Mouse (Mus musculus): ENCODE measurements at regions not wholly inside any gene's neighbourhood (a gene's known extent, or its start where the extent isn't known, plus 50 kb on each side); places are given as distances from the start of the nearest gene placed in this dataset.

GRCm38 (mm10) chr4:125399376-125400112 is 91.0 kb upstream of the Grik3 start:
- Histone ChIP-seq H3K9ac (replicated peaks) (no peak overlapping the region), H3K4me2 (replicated peaks) (no peak overlapping the region), H3K36me3 (no peaks in the 10 kb centered on the region), H3K27ac (replicated peaks) (no peak overlapping the region), H3K4me1 (no peaks in the 10 kb centered on the region), H3K4me3 (no peak overlapping the region), H3K27me3 (peaks cover 33% of the 10 kb centered on the region), H3K9me3 (no peaks in the 10 kb centered on the region)
- ATAC-seq (ENCODE audit: low FRiP score, low read depth) = no peak
- 83% methylated on average over 13 of the region's 13 CpGs for WGBS

DNA sequence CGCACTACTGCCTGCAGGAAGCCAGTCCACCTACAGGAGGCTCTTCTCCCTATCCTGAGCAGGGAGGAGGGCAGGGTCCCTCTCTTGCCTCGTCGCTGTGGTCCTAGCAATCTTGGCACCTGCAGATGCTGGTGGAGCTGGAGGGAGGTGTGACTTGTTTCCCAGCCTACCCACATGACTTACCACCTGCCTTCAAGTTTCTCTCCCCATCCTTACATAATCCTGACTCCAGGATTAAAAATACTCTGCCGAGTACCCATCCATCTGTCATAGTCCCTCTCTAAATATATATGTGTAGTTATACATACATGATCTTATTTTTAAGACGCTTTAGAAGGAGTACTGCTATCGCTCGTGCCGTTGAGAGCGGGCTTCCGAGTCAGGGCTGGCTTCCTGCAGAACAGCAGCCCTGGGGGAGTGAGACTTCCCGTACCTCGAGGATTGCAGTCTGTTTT is 93.5 kb upstream of the Grik3 start:
- H3K4me2 ChIP-seq (replicated peaks) = no peak overlapping the region
- H3K4me3 ChIP-seq = no peak overlapping the region
- H3K4me1 ChIP-seq = no peaks in the 10 kb centered on the region
- no peak overlapping the region for H3K27ac ChIP-seq (replicated peaks)
- WGBS = 69% methylated on average over 12 of the region's 12 CpGs
- no peak for ATAC-seq (ENCODE audit: low FRiP score, low read depth)
- H3K9ac ChIP-seq (replicated peaks) = no peak overlapping the region
- H3K27me3 ChIP-seq = peaks cover 11% of the 10 kb centered on the region
- no peaks in the 10 kb centered on the region for H3K9me3 ChIP-seq
- H3K36me3 ChIP-seq = no peaks in the 10 kb centered on the region

GRCm38 (mm10) chr4:125391269-125391668 is 99.2 kb upstream of the Grik3 start:
- WGBS = 83% methylated on average over 6 of the region's 6 CpGs
- no peak for ATAC-seq (ENCODE audit: low FRiP score, low read depth)
- no peak overlapping the region for H3K4me3 ChIP-seq
- no peak overlapping the region for H3K4me2 ChIP-seq (replicated peaks)
- H3K36me3 ChIP-seq = no peaks in the 10 kb centered on the region
- no peaks in the 10 kb centered on the region for H3K9me3 ChIP-seq
- no peaks in the 10 kb centered on the region for H3K4me1 ChIP-seq
- no peak overlapping the region for H3K9ac ChIP-seq (replicated peaks)
- peaks cover 8% of the 10 kb centered on the region; the same call in 1 of the 2 replicates for H3K27me3 ChIP-seq
- H3K27ac ChIP-seq (replicated peaks) = no peak overlapping the region

DNA sequence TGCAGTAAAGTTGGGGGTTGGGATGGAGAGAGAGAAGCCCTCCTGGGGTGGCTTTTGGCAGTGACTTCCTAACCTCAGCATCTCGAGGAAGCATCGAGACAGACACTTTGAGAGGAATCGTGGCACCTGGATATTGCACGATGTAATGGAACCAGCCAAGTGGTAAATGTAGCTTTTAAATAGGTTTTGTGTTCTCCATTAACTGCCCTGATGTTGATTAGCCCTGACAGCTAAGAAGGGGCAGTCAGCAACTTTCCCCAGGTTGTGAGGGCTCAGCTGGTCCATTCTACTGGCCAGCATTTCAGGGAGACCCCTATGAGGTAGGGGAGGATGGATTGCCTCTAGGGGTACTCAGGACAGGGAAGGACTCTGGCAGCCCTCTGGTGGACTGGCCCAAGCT is 104.7 kb upstream of the Grik3 start:
- Histone ChIP-seq H3K27me3 (peaks cover 5% of the 10 kb centered on the region; the same call in 1 of the 2 replicates), H3K9me3 (no peaks in the 10 kb centered on the region), H3K4me3 (no peak overlapping the region), H3K4me1 (peaks cover 3% of the 10 kb centered on the region; the same call in 1 of the 2 replicates), H3K4me2 (replicated peaks) (no peak overlapping the region), H3K9ac (replicated peaks) (no peak overlapping the region), H3K36me3 (no peaks in the 10 kb centered on the region), H3K27ac (replicated peaks) (no peak overlapping the region)
- WGBS = 64% methylated on average over 4 of the region's 4 CpGs
- no peak for ATAC-seq (ENCODE audit: low FRiP score, low read depth)

DNA sequence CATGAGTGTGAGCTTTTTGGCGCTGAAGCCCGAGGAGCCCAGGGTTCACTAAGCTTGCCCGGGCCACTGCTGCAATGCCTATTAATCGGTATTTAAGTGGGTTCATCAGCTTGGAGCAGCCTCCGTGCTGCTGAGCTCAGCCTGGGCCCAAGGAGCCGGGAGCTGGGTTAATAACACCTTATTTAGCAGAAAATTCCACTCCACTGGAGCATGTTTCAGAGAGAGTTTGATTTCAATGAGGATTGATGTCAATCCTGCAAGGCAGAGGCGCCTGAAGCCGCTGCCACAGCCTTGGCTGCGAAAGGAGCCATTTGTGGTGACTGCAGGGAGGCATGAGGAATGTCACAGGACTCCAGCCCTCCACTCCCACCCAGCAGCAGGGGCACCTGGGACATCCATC is 126.5 kb upstream of the Grik3 start:
- 44% methylated on average over 9 of the region's 9 CpGs for WGBS
- ATAC-seq (ENCODE audit: low FRiP score, low read depth) = no peak
- H3K27ac ChIP-seq (replicated peaks) = no peak overlapping the region

DNA sequence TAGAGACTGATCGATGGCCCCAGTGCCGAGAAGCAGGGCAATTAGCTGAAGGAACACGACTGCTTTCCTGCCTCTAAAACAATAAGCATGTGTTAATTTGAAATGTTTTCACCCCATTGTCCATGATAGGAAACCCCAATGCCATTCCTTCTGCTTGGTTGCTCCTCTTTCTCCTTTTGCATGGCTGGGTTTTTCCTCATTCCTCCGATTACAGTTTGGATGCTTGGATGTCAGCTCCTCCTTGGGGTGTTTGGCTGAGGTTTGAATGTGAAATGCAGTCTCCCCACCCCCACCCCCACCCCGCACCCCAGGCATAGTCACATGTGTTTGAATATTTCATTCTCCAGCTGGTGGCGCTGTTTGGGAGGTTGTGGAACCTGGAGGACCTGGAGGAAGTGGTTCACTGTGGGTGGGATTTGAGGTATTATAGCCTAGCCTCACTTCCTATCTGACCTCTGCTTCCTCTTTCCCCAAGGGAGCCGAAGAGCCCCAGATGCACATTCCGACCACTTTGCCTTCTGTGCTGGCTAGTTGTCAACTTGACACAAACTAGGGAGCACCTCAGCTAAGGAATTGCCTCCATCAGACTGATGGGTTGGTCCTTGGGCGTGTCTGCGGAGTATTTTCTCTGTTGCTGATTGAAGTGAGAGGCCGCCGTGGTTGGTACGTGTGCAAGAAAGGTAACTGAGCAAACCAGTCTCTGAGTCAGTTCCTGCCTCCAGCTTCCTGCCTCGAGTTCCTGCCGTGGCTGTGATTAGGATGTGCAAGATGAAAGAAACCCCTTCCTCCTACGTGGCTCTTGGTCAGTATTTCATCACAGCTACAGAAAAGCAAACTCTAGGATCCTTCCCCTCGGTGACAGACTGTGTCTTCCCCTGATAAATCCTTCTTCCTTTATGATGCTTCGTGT is 128.6 kb upstream of the Grik3 start:
- H3K27ac ChIP-seq (replicated peaks) = no peak overlapping the region
- H3K4me2 ChIP-seq (replicated peaks) = no peak overlapping the region
- H3K27me3 ChIP-seq = peaks cover 35% of the 10 kb centered on the region
- H3K36me3 ChIP-seq = no peaks in the 10 kb centered on the region
- H3K9ac ChIP-seq (replicated peaks) = no peak overlapping the region
- no peak overlapping the region for H3K4me3 ChIP-seq
- no peaks in the 10 kb centered on the region for H3K9me3 ChIP-seq
- peaks cover 20% of the 10 kb centered on the region; the same call in 1 of the 2 replicates for H3K4me1 ChIP-seq
- WGBS = 72% methylated on average over 18 of the region's 18 CpGs
- no peak for ATAC-seq (ENCODE audit: low FRiP score, low read depth)

More for the DNA sequence above, 126.5 kb upstream of the Grik3 start:
- Histone ChIP-seq H3K36me3 (no peaks in the 10 kb centered on the region), H3K4me2 (replicated peaks) (no peak overlapping the region), H3K4me1 (peaks cover 20% of the 10 kb centered on the region; the same call in 1 of the 2 replicates), H3K27me3 (peaks cover 36% of the 10 kb centered on the region), H3K4me3 (no peak overlapping the region), H3K9ac (replicated peaks) (no peak overlapping the region), H3K9me3 (no peaks in the 10 kb centered on the region)

GRCm38 (mm10) chr4:125358356-125358755 is 132.1 kb upstream of the Grik3 start:
- Histone ChIP-seq H3K4me2 (replicated peaks) (no peak overlapping the region), H3K27ac (replicated peaks) (no peak overlapping the region), H3K9me3 (no peaks in the 10 kb centered on the region), H3K36me3 (no peaks in the 10 kb centered on the region), H3K4me1 (peaks cover 11% of the 10 kb centered on the region; the same call in 1 of the 2 replicates), H3K9ac (replicated peaks) (no peak overlapping the region), H3K27me3 (peaks cover 23% of the 10 kb centered on the region), H3K4me3 (no peak overlapping the region)
- WGBS = 93% methylated on average over 2 of the region's 2 CpGs
- no peak for ATAC-seq (ENCODE audit: low FRiP score, low read depth)

GRCm38 (mm10) chr4:125356441-125356840 is 134.1 kb upstream of the Grik3 start:
- ATAC-seq (ENCODE audit: low FRiP score, low read depth) = no peak

GRCm38 (mm10) chr4:125354742-125355141 is 135.8 kb upstream of the Grik3 start:
- Histone ChIP-seq H3K9ac (replicated peaks) (no peak overlapping the region), H3K4me3 (no peak overlapping the region), H3K27me3 (peaks cover 10% of the 10 kb centered on the region; the same call in 1 of the 2 replicates), H3K4me1 (peaks cover 7% of the 10 kb centered on the region; the same call in 1 of the 2 replicates), H3K4me2 (replicated peaks) (no peak overlapping the region), H3K27ac (replicated peaks) (no peak overlapping the region; the same call in 1 of the 2 replicates), H3K36me3 (no peaks in the 10 kb centered on the region), H3K9me3 (no peaks in the 10 kb centered on the region)
- peak; percentile 47; the same call in 1 of the 2 replicates for ATAC-seq (ENCODE audit: low FRiP score, low read depth)
- 44% methylated on average over 3 of the region's 3 CpGs for WGBS

More at GRCm38 (mm10) chr4:125356441-125356840, 134.1 kb upstream of the Grik3 start:
- Histone ChIP-seq H3K4me2 (replicated peaks) (no peak overlapping the region), H3K9ac (replicated peaks) (no peak overlapping the region), H3K27ac (replicated peaks) (no peak overlapping the region), H3K27me3 (peaks cover 16% of the 10 kb centered on the region; the same call in 1 of the 2 replicates), H3K4me1 (peaks cover 7% of the 10 kb centered on the region; the same call in 1 of the 2 replicates), H3K9me3 (no peaks in the 10 kb centered on the region), H3K4me3 (no peak overlapping the region), H3K36me3 (no peaks in the 10 kb centered on the region)
- WGBS = 62% methylated on average over 8 of the region's 8 CpGs

DNA sequence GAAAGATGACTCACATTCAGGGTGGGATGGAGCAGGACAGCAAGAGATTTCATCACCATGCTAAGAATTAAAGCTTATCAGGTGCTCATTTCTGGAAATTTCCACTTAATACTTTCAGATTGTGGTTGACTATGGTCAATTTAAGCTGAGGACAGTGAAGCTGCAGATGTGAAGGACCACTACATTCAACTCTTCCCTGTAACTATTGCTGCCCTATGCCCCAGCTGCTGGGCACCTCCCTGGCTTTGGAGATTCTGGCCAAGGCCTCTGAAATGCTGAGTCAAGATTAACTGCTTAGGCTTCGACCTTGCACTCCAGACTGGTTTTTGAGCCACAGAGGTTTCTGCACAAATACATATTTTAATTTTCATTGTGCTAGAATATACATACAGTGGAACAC is 140.4 kb upstream of the Grik3 start:
- Histone ChIP-seq H3K27me3 (no peaks in the 10 kb centered on the region), H3K27ac (replicated peaks) (no peak overlapping the region), H3K4me2 (replicated peaks) (no peak overlapping the region), H3K36me3 (no peaks in the 10 kb centered on the region), H3K9ac (replicated peaks) (no peak overlapping the region), H3K4me3 (no peak overlapping the region), H3K4me1 (peaks cover 7% of the 10 kb centered on the region; the same call in 1 of the 2 replicates), H3K9me3 (no peaks in the 10 kb centered on the region)
- 70% methylated on average over 1 of the region's 1 CpGs for WGBS
- no peak for ATAC-seq (ENCODE audit: low FRiP score, low read depth)

DNA sequence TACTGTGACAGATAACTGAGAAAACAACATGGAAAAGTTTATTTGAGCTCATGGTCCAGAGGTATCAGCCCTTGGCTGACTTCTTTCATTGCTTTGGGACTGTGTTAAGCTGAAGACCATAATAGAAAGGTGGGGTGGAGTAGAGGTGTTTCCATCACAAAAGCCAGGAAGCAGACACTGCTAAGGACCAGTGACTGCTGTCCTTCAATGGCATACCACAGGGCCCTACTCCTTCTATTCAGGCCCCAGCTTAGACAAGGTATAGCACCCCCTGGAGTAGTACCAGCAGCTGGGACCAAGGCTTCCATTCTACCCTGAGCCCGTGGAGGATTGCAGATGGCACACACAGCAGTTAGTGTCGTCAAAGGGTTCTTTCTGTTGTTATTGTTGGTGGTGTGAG is 151.4 kb upstream of the Grik3 start:
- H3K4me2 ChIP-seq (replicated peaks) = no peak overlapping the region
- no peak overlapping the region for H3K4me3 ChIP-seq
- H3K27me3 ChIP-seq = no peaks in the 10 kb centered on the region
- 73% methylated on average over 2 of the region's 2 CpGs for WGBS
- H3K4me1 ChIP-seq = no peaks in the 10 kb centered on the region
- no peak overlapping the region for H3K27ac ChIP-seq (replicated peaks)
- no peak for ATAC-seq (ENCODE audit: low FRiP score, low read depth)
- H3K9me3 ChIP-seq = no peaks in the 10 kb centered on the region
- no peaks in the 10 kb centered on the region for H3K36me3 ChIP-seq
- no peak overlapping the region for H3K9ac ChIP-seq (replicated peaks)

DNA sequence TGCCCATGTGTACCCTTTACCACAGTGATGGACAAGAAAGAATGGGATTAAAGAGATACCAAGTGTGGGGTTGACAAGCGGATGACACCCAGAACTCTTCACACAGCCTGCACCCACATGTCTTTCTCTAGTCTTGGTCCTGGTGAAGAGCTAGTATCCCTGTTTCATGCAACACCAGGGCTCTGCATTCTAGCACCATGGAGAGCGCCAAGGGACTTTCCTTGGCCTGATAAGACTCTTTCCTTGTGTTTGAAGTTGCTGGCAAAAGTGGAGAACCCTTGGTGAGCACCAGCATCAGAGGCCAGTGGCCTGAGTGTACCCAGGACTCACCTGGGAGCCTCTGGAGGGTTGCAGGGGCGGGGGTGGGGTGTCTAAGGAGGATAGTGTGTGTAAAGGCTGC is 161.7 kb upstream of the Grik3 start:
- Histone ChIP-seq H3K27ac (replicated peaks) (no peak overlapping the region), H3K9ac (replicated peaks) (no peak overlapping the region), H3K4me2 (replicated peaks) (no peak overlapping the region), H3K4me3 (no peak overlapping the region), H3K4me1 (0 out of 2 replicates have a peak, but pooled peaks cover 4% of the 10 kb centered on the region), H3K27me3 (no peaks in the 10 kb centered on the region), H3K36me3 (no peaks in the 10 kb centered on the region), H3K9me3 (no peaks in the 10 kb centered on the region)
- ATAC-seq (ENCODE audit: low FRiP score, low read depth) = no peak
- WGBS = 41% methylated on average over 3 of the region's 3 CpGs

Data from midbrain, embryonic 12.5 days (tissue).